Mouse (Mus musculus) ovary, adult 18-20 months (tissue): Measurements from ENCODE around the gene Fkbp8.
"Not testable (repeated sequence)": the region's sequence is repeated elsewhere in the genome, so short reads cannot be mapped to it uniquely, and the experiment has no call there.

Experiments used
- DNase-seq: peaks from one replicate; pipeline ENCODE4 v3.0.0; 2022; ENCODE audit warnings: low spot score, mixed read lengths

Gene Fkbp8

DNA sequence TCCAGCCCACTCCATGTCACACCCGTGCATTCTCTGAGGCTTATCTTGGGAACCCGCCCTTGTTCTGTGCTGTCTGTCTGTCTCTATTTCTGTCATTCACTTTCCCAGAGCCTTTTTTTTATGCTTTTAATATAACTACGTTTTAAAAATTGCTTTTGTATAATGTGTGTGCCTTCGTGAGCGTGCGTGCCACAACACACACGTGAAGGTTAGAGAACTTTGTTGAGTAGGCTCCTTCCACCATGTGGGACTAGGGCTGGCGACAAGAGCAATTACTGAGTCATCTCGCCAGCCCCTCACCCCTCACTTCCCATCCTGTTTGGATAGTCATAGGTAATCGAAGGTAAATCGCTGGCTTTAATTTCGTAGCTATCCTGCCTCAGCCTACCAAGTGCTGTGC is 25.0 kb upstream of the Fkbp8 start:
- DNase-seq = no peak

DNA sequence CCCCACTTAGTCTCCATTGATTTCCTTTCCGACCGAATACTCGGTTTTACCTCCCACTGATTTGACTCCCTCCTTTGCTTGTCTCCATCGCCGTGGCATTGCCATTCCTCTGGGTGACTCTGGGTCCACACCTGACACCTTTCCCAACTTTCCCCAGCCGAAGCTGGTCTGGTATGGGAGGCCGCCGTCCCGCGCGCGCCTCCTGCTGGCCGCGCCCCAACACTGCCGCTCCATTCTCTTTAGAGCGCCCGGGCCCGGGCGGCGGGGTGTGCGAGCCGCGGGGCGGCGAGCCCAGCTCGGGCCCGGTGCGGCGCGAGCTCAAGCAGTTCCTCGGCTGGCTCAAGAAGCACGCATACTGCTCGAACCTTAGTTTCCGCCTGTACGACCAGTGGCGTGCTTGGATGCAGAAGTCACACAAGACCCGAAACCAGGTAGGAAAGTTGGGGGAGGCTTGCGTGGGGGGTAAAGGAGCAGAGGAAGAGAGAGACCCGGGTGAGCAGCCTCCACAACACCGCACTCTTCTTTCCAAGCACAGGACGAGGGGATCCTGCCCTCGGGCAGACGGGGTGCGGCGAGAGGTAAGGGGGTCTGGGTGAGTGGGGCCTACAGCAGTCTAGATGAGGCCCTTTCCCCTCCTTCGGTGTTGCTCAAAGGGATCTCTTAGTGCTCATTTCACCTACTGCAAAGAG is 24.3 kb upstream of the Fkbp8 start:
- DNase-seq = no peak

DNA sequence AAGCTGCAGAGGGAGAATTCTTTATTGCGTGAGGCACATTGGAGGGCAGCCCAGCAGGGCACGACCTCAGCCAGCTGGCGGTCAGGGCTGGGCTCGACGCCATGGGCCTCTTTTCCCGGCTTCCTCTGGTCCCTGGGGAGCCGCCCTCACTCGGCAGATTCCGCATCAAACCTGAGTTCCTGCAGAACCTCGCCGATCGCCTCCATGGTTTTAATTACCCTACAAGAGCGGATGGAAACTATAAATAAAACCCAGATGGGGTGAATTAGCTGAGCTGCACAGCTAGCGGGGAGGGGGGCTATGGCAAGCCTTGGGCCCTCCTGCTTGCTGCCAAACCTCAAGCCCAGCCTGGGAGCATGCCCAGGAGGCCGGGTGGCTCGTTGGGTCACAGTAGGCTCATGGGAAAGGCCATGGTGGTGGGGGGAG is 23.2 kb upstream of the Fkbp8 start:
- DNase-seq = peak; percentile 56

DNA sequence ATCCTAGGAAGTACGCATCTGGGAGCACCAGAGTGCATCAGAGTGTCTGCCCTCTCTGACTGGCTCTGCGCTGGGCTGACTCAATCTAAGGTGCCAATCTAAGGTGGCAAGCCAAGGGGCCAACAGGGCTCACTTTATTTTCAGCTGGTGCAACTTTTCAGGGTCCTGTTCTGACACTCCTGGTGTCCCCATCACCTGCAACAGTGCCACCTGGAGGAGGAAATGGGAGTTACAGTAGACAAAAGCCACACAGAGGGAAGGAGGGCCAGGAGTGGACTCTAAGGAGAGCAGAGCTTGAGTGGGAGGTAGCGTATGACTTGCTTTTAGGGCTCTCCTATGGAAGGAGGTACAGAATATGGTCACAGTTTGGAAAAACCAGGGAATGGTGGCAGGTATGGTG is 22.7 kb upstream of the Fkbp8 start:
- DNase-seq = peak; percentile 43

DNA sequence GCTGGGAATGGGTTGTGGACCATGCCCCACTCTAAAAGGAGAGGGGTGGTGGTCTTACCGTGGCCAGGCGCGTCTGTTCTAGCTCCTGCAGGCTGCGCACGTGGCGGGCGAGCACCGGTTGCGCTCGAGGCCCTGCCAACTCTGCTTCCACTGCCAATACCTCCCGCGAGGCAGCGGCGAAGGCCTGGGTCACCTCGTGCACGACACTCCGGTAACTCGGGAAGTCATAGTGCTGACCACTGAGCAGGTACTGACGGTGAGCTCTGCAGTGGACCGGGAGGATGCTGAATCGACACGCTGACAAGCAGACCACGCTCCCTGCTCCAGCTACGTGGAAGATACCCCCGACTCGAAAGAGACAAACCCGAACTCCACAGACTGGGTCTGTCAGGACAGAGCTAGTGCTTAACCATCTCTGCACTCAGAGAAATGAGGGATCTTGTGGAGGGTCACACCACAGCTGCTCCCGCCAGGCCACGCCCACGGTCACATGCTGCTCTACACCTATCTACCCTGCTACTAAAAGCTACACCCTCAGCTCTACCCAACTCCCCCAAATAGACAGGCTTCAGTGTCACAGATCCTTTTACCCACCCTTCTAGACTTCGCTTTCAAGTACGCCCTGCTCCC is 21.7 kb upstream of the Fkbp8 start:
- DNase-seq = no peak

DNA sequence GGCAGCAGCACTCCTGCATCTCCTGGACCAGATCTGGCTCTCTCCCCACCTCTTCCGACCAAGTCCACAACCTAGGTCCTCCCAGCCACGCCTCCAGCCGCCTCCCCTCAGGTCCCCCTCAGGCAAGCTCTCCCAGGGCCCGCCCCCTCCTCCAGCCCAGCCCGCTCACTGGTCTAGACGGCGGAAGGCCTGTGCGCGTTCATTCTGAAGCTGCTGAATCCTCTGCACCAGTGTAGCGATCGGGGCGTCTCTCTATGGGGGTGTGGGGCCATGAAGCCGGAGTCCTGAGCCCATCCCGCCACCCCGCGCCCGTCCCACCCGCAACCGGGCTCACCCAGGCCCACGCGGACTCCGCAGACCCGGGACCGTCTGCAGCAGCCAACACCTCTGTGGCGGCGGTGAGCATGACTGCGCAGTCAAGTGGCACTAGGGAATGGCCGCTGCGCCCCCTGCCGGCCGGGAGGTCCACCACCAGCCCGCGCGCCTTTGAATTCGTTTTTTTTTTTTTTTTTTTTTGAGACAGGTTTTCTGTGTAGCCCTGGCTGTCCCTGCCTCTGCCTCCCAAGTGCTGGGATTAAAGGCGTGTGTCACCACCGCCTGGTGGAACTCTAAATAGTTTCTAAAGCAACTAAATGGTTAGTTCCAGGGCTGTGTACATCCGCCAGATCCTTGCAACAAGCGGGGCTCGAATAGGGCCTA is 21.0 kb upstream of the Fkbp8 start, which contains the start of gene Rex1bd:
TSS of gene Rex1bd (minus strand) at position 425 of the 699 bp plus-strand sequence.
- peak; percentile 93 for DNase-seq

DNA sequence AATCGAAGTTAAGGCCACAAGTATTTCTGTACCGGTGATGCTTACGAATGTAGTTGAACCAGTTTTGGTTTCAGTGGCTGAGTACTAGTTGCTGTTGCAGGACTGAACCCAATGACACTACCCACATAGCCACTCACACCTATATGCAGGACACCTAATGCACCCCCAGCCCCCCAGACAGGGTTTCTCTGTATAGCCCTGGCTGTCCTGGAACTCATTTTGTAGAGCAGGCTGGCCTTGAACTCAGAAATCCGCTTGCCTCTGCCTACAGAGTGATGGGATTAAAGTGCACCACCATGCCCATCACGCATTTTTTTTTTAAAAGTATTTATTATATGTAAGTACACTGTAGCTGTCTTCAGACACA is 20.5 kb upstream of the Fkbp8 start:
- no peak for DNase-seq

DNA sequence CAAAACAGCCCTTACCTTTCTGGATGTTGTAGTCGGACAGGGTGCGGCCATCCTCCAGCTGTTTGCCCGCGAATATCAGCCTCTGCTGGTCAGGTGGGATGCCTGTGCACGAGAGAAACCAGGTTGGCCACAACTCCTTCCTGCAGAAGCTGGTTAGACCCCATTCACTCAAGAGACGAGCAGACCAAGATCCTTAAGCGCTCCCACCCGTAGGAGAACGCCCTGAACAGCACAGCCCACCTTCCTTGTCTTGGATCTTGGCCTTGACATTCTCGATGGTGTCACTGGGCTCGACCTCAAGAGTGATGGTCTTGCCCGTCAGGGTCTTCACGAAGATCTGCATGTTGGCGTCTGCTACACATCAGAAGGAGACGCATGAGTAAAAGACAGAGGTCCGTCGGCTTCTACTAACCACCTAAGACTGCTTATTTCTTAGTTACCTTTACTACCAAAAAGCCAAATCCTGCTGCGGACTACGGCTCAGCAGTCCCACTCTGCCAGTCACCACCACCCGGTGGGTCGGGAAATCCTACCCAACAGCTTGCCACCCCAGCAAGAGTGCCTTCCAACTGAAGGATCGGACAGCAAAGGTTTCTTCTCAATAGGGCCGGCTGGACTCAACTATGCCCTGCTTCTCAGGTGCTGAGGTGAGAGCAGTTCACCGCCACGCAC is 18.1 kb upstream of the Fkbp8 start:
- no peak for DNase-seq

DNA sequence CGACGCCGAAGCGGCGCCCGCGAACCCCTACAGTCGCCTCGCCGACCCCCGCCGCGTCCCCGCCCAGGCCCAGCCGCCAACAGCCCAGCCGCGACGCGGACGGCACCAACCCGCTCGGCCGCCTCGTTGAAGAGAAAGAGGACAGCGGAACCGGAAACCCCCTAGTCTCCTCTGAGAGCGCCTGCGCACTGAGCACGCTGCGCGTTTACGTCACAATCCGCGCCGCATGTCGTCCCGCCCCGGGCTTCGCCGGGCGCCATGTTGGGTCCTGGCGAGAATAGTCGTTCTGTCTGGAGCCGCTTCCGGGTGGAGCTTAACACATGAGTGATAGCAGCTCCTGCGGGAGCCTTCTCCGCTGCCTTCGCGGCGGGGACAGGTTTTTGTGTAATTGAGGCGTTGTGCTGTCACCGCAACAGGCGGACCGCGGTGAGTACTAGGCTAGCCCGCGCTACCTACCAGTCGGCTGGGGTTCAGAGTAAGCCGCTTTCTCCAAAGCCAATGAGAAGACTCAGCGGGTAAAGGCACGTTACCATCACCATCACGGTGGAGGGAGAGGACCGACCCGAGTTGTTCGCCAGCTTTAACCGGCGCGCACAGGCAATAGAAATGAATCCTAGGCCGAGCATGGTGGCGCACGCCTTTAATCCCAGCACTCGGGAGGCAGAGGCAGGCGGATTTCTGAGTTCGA is 17.2 kb upstream of the Fkbp8 start, which contains the start of gene Uba52:
TSS of gene Uba52 (minus strand) at position 574 of the 688 bp plus-strand sequence.
- DNase-seq = peak; percentile 95

DNA sequence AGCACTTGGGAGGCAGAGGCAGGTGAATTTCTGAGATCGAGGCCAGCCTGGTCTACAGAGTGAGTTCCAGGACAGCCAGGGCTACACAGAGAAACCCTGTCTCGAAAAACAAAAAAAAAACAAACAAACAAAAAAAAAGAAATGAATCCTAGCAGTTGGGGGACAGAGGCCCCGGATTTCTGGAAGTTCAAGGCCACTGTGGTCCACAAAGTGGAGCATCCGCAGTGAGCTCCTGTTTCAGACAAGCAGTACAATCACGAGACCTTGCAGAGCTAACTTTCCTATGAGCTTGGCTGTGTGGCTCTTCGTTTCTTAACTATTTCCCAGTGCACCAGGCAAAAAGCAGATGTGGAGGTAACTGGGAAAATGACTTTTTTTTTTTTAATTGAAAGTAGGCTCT is 16.4 kb upstream of the Fkbp8 start:
- DNase-seq = not testable (repeated sequence)

DNA sequence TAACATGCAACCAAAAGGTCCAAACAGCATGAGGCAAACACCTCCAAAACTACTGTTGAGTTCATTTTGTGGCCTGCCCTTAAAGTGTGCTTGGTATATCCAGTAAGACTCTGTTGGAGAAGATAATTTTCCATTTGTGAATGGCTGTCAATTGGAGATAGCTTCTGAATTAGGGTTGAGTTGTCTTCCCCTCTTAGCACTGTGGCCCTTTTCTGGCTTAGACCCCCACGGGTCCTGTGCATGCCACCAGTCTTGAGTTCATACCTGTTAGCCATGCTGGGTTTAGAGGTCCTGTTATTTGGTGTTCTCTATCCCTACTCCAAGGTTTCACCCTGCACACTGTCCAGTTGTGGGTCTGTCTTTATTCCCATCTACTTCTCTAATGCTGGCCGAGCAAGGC is 15.8 kb upstream of the Fkbp8 start:
- no peak for DNase-seq

DNA sequence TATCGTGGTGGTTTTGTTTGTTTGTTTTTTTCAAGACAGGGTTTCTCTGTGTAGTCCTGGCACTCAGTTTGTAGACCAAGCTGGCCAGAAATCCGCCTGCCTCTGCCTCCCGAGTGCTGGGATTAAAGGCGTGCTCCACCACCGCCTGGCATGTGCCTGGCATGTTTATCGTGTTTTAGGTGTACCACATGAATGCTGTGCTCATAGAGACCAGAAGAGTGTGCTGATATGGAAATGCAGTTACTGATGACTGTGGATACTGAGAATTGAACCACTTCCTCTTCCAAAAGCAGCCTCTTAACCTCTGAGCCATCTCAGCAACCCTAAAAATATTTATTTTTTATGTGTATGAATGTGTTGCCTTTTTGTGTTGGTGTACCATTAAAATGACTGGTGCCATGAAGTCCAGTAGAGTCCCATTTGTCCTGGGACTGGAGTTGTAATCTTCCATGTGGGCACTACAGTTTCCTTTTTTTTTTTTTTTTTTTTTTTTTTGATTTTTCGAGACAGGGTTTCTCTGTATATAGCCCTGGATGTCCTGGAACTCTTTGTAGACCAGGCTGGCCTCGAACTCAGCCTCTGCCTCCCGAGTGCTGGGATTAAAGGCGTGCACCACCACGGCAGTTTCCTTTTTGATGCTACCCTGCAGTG is 15.1 kb upstream of the Fkbp8 start:
- no peak for DNase-seq

DNA sequence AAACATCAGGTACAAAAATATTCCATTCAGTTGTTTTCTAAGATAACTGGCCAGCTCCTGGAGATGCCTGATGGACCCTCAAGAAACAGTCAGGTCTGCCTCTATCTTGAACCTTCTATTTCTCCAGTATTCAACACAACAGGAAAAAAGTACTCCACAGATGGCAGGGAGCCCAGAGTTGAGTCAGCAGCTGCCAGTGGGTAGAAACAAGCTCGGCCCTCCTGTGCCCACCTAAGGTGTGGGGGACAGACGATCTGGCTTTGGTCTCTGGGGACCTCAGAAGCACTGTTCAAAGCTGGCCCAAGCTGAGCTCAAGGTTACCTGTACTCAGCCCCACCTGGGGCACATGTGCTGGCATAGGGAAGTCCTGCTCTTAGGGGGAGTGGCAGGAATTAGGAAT is 14.1 kb upstream of the Fkbp8 start:
- DNase-seq = no peak

DNA sequence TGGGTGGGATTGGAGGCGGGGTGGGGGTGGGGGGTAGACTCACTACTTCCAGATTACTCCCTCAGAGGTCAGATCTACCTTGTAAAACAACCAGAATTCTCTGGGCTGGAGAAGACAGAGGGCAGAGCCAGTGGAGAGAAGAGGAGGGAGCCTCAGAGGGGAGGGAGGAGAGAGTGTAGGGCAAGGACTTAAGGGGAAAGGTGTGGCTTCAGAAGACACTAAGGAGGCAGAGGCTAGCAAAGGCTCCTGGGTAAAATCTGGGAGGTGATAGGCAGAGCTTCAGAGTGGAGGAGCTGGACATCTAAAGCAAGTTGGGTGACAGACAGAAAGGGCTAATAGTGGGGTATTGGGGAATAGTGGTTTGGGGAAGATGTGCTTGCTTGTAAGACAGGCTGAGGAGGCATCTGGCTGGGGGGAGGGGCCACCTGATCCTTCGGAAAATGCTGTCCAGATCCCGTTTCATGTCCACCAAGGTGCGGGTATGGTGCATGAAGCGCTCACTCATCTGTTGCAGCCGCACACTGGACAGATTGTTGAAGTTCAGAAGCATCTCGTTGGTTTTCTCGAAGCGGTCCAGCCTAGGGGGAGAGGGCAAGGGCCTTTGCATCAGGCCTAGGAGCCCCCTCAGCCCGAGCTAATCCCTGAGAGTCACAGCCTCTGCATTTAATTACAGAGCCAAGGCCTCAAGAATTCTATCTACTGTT is 9.4 kb upstream of the Fkbp8 start:
- no peak for DNase-seq

DNA sequence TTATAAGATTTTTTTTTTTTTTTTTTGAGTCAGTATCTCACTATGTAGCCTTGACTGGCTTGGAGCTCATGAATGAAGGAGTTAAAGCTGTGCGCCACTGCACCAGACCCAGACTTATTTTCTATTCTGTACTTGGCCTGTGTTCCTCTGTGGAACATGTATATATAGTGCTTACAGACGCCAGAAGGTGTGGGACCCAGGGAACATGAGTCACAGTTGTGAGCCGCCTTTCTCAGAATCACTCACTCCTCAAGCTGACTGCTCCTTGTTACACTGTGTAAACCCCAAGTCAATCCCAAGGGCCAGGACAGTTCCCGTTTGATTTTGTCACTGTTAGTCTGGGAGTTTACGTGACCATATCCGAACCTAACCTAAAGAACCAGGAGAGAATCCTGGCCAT is 8.5 kb upstream of the Fkbp8 start:
- no peak for DNase-seq

DNA sequence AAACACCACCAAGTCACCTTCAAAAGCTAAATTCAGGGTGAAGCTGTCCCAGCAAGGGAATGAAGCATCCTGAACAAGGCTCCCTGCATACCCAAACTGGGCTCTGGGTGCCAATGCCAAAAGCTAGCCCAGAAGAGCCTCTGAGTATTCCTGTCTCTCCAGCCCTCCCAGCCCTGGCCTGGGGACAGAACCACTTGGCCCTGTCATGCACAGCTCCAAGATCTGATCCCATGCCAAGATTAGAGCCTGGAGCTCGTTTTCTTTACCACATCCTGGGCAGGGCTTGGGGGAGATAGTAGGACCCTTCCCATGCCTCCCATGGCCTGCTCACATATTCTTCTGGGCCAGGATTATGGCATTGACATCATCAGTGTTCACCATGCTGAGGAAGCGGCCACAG is 7.9 kb upstream of the Fkbp8 start:
- DNase-seq = no peak

DNA sequence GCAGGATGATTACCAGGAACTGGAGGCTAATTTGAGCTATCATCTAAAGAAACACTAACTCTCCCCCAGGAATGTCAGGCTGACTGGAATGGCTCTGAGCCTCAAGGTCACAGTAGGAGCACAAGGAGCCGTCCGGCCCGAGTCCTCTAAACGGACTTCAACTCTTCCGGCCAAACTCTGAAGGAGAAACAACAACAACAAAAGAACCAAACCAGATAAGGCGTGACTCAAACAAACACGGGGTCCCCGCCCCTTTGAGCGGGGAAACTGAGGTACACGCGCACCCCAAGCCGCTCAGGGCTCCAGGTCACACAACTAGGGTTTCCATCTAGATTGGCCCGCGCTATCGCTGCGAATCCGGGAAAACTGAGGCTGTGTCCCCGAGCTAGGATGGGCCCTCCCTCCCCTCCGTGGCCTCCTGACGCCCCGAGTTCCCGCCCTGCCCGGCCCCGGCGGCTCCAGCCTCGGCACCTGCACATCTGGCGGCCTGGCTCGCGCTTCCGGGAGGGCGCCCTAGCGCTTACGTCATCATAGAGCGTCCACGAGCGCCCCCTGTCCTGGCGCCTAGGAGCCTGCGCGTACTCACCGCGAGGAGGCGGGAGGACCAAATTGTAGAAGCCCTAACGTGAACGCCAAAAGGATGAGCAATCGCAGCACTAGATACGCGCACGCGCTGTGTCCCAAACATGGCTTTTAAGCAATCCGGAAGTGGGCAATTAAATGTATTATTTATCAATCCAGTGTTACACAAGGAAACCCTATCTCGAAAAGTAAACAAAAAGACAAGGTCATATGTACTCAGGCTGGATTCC is 4.7 kb upstream of the Fkbp8 start:
- peak; percentile 94 for DNase-seq

DNA sequence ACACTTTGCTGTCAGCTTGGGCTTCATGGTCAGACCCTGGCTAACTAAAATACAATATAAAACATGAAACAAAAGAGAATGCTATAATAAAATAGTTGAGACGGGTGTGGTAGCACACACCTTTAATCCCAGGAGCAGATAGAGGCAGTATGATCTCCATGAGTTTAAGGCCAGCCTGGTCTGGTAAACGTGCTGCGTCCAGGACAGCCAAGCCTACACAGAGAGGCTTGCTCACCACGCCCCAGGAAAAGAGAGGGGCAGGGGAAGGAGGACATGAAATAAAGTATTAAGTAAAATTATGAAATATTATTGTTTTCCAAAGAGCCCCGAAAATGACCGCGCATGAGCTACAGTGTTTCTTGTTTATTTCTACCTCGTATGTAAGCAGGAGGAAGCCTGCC is 413 bp upstream of the Fkbp8 start:
- DNase-seq = no peak

DNA sequence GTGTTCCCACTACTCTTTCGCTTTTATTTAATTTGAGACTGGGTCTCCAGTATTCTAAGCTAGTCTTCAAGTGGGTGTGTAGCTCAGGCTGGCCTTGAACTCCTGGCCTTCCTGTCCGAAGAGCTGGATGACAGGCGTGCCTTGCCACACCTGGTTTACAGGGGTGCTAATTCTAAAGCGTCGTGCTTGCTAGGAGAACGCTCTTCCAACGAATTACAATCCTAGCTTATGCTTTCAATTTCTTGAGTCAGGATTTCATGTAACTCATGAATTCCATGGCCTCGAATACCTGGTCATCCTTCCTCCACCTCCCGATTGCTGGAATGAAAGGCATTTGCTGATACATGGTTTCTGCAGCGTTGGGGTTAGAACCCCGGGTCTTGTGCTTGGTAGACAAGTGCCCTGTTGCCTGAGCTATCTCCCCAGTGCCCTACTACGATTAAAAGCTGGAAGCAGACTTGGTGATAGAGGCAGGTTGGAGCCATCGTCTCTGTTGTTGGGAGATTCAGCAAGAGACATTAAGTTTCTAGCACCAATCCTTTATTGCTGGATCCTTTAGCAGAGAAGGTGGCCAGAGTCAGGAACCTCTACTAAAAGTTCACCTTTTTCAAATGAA is 766 bp downstream of the Fkbp8 start:
- no peak for DNase-seq

DNA sequence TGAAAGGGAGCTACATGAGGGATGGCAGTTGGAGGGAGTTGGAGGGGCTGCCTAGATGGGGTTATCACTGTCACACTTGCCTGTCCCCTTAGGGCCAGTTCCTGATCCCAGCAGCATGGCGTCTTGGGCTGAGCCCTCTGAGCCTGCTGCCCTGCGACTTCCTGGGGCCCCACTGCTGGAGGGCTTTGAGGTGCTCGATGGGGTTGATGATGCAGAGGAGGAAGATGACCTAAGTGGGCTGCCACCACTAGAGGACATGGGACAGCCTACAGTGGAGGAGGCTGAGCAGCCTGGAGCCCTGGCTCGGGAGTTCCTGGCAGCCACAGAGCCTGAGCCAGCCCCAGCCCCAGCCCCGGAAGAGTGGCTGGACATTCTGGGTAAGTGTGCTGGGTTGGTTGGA is 1.8 kb downstream of the Fkbp8 start:
- DNase-seq = no peak
